Mouse (Mus musculus) megakaryocyte, embryonic 14.5 days (primary cell): ENCODE data around the gene Aar2. TPM values are rescaled to one million over a fixed set of nuclear protein-coding genes. Genes with fewer than 3 reads are reported as not detected.

Experiments
- H3K27me3 ChIP-seq: replicated peaks from 2 replicates; pipeline ENCODE3; 2012; ENCODE audit warnings: inconsistent platforms
- H3K36me3 ChIP-seq: replicated peaks from 2 replicates; pipeline ENCODE3; 2012; ENCODE audit warnings: low read length, inconsistent platforms, mixed read lengths
- H3K4me1 ChIP-seq: 2 replicates; pipeline ENCODE4 v1.6.1; 2012; ENCODE audit warnings: inconsistent platforms
- H3K4me3 ChIP-seq: replicated peaks from 2 replicates; pipeline ENCODE3; 2012; ENCODE audit warnings: moderate library complexity, mild to moderate bottlenecking, inconsistent platforms
- H3K9me3 ChIP-seq: 2 replicates; pipeline ENCODE4 v1.6.1; 2012; ENCODE audit warnings: inconsistent platforms
- FLI1 ChIP-seq: IDR thresholded peaks from 2 replicates; pipeline ENCODE4 v1.6.1; 2012; ENCODE audit warnings: low read length, inconsistent platforms, mixed read lengths
- GATA1 ChIP-seq: IDR thresholded peaks from 3 replicates; pipeline ENCODE4 v1.6.1; 2012; ENCODE audit warnings: mixed read lengths, low read length, inconsistent platforms, borderline replicate concordance
- polyA plus RNA-seq: library from polyadenylated mRNA; stranded (reverse); fragments of >175 nt; gene quantifications from 2 replicates; pipeline ENCODE4 v1.2.3, GENCODE M21; 2012; ENCODE audit warnings: low replicate concordance; ENCODE audit not compliant: insufficient read depth

Gene Aar2
- polyA plus RNA-seq, 1 experiment, result 7.7 TPM

GRCm38 (mm10) chr2:156614661-156615654 is 67.6 kb downstream of the Aar2 start:
- no peaks in the 10 kb centered on the region for H3K9me3 ChIP-seq
- H3K4me1 ChIP-seq, result peaks cover 38% of the 10 kb centered on the region
- H3K36me3 ChIP-seq, result no peaks in the 10 kb centered on the region
- no peak overlapping the region for H3K4me3 ChIP-seq
- H3K27me3 ChIP-seq, result peaks cover 96% of the 10 kb centered on the region
- TF ChIP-seq FLI1 (no peak), GATA1 (no peak)

- no peak for TF ChIP-seq FLI1
- no peak for TF ChIP-seq GATA1
- H3K9me3 ChIP-seq, result no peaks in the 10 kb centered on the region
- no peak overlapping the region for H3K4me3 ChIP-seq
- peaks cover 29% of the 10 kb centered on the region for H3K4me1 ChIP-seq
- H3K27me3 ChIP-seq, result peaks cover 95% of the 10 kb centered on the region
- no peaks in the 10 kb centered on the region for H3K36me3 ChIP-seq
Measured at GRCm38 (mm10) chr2:156616513-156616912, 69.1 kb downstream of the Aar2 start.

DNA sequence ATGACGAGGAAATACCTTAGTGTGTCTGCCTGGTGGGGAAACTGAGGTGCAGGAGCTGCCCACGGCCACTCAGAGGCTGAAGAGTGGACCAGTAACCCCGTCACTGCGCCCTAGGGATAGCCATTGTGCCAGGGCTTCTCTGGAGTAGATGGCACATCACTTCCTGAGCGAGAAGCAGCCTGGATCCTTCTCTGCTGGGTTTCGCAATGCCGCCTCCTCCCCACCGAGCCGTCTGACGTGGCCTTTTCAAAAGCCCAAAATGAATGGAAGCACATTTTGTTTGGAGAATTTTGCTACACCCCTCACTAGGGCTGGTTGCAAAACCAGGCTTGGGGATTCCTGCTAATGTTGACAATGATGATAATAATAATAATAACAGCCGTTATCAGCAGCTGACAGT is 70.2 kb downstream of the Aar2 start:
- no peak overlapping the region for H3K4me3 ChIP-seq
- no peak for TF ChIP-seq GATA1
- TF ChIP-seq FLI1, result no peak
- peaks cover 24% of the 10 kb centered on the region for H3K4me1 ChIP-seq
- H3K36me3 ChIP-seq, result no peaks in the 10 kb centered on the region
- peaks cover 96% of the 10 kb centered on the region for H3K27me3 ChIP-seq
- no peaks in the 10 kb centered on the region for H3K9me3 ChIP-seq

Other genes with a start within 250 kb of the Aar2 start
- 0.74 TPM in 1 of 2 replicates, not detected in the other for gene Cnbd2, start 235.3 kb upstream of the Aar2 start, polyA plus RNA-seq
- gene Scand1, start 234.9 kb upstream of the Aar2 start, polyA plus RNA-seq, result 797 and 1,035 TPM in 2 replicates
- gene Epb41l1, start 126.7 kb upstream of the Aar2 start, polyA plus RNA-seq, result 7.0 TPM in 1 of 2 replicates, not detected in the other
- 185 and 337 TPM in 2 replicates for gene Dlgap4, start 66.1 kb downstream of the Aar2 start, polyA plus RNA-seq
- gene Myl9, start 227.8 kb downstream of the Aar2 start, polyA plus RNA-seq, result 143 and 182 TPM in 2 replicates